Mouse (Mus musculus) cortical plate, adult 2 months (tissue): Measurements from ENCODE around the gene Cdk8. TPM values are rescaled to one million over a fixed set of nuclear protein-coding genes. Genes with fewer than 3 reads are reported as not detected.
A peak's percentile ranks its signal among the peaks of the same experiment; 100 is the strongest.

Source experiments
- H3K27ac ChIP-seq: fragments of 200-500 bp; 2 replicates; pipeline ENCODE4 v1.5.1; 2012; ENCODE audit warnings: low read length, control low read depth, inconsistent platforms; ENCODE audit not compliant: insufficient read depth
- H3K4me1 ChIP-seq: fragments of 200-500 bp; 2 replicates; pipeline ENCODE4 v1.6.1; 2011; ENCODE audit warnings: low read length; ENCODE audit not compliant: control insufficient read depth, insufficient read depth
- H3K4me3 ChIP-seq: fragments of 200-500 bp; 2 replicates; pipeline ENCODE4 v1.5.1; 2011; ENCODE audit warnings: mild to moderate bottlenecking, low read length, control low read depth; ENCODE audit not compliant: insufficient read depth
- CTCF ChIP-seq: fragments of 200-500 bp; IDR thresholded peaks from 2 replicates; pipeline ENCODE4 v1.5.1; 2011; ENCODE audit warnings: mild to moderate bottlenecking, control low read depth, low read length; ENCODE audit not compliant: insufficient read depth; ENCODE audit errors: extremely low read depth
- POLR2A ChIP-seq: fragments of 200-500 bp; IDR thresholded peaks from 2 replicates; pipeline ENCODE4 v1.6.1; 2011; ENCODE audit warnings: mild to moderate bottlenecking, low read length, control low read depth; ENCODE audit not compliant: insufficient read depth; ENCODE audit errors: extremely low read depth
- polyA plus RNA-seq: library from polyadenylated mRNA; depleted of rRNA; stranded (reverse); fragments of >200 nt; gene quantifications from 2 replicates; pipeline ENCODE4 v1.2.3, GENCODE M21; 2012

The Cdk8 gene
- polyA plus RNA-seq, 1 experiment, result 33.7 TPM

DNA sequence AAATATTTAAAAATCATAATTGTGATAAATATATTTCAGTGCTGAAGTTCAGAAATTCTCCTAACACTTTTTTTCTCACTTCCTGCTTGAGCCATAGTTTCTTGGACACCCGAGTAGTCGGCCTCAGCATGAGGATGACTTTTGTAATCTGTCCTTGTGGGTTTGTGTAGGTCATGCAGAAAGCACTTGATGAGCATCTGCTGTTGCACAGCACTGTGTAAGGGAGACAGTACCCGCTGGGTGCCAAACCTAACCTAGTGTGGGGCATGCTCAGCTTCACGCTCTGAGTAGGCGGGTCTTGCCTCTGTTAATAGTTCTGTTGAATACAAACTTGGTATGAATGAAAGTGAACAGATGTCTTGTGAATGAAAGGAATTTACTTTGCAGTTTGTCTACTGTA lies 60.5 kb downstream of the Cdk8 start:
- H3K27ac ChIP-seq, result no peak overlapping the region

DNA sequence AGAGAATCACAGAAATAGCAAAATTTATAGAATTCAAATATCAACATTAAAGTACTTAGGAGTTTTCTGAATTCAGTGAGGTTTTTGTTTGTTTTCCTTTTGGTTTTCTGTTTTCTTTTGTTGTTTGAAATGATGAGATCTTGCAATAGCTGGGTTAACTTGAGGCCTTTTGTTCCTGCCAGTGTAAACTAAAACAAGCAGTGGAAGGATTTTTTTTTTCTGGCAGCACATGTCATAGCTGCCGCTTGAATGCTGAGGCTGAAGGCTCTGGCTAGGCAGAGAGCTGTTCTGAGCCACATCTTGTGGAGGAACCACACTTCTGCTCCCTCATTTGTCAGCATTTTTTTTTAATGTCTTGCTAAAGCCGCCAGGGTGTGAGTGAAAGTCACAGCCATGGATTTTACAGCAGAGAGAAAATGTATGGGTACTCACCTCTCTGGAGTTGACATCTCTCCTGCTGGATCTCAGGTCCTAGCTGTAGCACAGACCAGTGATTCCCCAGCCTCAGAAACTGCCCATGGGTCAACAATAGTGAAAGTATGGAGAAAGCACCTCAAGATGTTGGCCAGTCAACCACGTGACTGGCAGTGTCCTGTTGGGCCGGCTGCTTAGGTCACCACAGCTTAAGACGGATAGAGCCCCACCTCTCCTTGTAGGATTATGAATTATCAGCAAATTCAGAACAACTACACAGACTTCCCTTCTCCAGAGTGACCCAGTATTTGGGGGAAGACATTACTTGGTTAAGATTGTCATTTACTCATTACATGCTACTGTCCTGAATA lies 62.1 kb downstream of the Cdk8 start:
- Histone ChIP-seq H3K4me1 (peaks cover 1% of the 10 kb centered on the region; the same call in 1 of the 2 replicates), H3K27ac (no peak overlapping the region), H3K4me3 (no peak overlapping the region)
- TF ChIP-seq CTCF (no peak), POLR2A (no peak)

More for the DNA sequence above, 60.5 kb downstream of the Cdk8 start:
- H3K4me1 ChIP-seq, result peaks cover 8% of the 10 kb centered on the region
- H3K4me3 ChIP-seq, result no peak overlapping the region
- TF ChIP-seq POLR2A, result no peak
- no peak for TF ChIP-seq CTCF

DNA sequence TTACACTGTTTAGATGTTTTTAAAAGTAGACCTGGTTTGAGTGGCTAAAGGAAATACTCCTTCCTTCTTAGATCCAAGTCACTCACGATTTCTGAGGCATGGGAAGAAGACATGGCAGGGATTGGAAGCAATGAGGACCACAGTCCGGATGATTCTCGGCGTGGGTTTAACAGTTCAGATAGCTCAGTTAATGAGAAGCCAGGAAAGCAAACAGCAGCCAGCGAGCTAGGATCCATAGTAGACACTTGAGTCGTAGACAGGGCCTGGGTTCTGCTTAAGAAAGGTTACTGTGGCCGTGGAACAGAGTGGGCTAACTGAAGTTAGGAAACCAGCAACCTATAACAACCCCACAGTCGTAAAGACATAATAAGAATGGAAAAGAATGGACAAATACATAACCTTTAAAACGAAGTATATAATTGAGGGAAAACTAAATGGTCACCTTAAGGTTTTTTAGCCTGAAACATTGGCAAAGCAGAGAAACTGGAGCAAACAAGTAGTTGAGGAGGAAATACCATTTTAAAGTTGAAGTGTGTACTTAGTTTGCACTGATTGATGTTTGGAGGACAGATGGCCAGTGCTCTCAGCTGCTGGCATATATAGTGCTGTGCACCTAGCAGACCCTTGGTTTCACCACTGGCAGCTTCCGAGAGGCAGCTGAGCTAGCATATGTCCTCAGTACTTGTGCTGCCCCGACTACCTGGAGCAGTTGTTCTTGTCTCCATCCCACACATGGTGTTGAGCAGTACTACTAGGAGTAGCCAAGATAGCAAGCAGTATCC lies 63.1 kb downstream of the Cdk8 start:
- Histone ChIP-seq H3K4me1 (no peaks in the 10 kb centered on the region), H3K4me3 (no peak overlapping the region), H3K27ac (no peak overlapping the region)
- no peak for TF ChIP-seq POLR2A
- no peak for TF ChIP-seq CTCF

DNA sequence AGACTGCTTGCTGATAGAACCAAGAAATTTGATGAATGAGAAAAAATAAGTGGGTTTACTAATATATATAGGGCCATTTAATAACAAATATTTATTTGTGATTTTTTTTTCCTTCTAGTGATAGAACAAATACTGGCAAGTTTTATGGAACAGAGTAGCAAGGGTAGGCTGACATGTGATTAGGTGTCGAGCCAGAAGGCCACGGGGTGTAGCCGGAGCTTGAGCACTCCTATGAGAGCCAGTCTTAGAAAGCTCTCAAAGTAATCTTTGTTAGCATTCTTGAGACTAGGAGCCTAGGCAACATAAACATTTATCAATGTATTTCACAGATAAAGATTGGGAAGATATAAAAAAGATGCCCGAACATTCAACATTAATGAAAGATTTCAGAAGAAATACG lies 63.8 kb downstream of the Cdk8 start:
- H3K27ac ChIP-seq, result no peak overlapping the region
- TF ChIP-seq CTCF, result no peak
- TF ChIP-seq POLR2A, result no peak
- no peaks in the 10 kb centered on the region for H3K4me1 ChIP-seq
- H3K4me3 ChIP-seq, result no peak overlapping the region

DNA sequence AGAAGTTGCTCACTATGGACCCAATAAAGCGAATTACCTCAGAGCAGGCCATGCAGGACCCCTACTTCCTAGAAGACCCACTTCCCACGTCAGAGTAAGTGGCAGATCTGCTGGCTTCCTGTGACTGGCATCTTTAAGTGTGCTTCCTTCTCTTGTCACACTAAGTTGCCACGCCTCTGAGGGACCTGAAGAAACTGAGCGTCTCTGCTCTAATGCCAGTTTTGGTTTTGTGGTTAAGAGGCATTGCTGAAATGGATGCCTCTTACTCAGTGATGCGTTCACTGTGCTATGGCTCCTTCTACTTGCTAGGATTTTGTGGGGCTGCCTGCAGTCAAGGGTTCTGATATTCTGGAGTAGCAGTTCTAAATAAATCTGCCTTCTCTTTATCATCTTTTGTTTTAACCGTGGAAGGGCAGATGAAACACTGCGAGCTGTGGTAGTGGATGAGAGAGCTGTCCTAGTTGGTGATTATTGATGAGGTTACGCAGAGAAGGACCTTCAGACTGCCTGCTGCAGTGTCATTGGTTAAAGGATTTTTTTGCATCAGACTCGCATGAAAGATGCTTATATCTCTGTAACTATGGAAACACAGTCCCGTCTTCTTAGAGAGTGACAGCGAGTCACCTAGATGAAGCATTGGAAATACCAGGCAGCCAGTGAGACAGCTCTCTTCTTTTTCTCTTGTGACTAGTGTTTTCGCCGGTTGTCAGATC lies 67.9 kb downstream of the Cdk8 start:
- no peak for TF ChIP-seq POLR2A
- no peak for TF ChIP-seq CTCF
- no peaks in the 10 kb centered on the region for H3K4me1 ChIP-seq
- H3K27ac ChIP-seq, result no peak overlapping the region
- H3K4me3 ChIP-seq, result no peak overlapping the region

DNA sequence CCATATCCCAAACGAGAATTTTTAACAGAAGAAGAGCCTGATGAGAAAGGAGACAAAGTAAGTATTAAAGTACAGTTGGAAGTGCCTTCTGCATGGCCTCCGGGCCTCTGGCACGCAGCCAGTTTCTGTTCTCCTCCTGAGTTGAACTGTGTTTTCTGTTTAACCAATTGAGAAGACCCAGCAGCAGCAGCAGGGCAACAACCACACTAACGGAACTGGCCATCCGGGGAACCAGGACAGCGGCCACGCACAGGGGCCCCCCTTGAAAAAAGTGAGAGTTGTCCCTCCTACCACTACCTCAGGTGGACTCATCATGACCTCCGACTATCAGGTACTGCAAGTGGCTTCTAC lies 68.5 kb downstream of the Cdk8 start:
- H3K27ac ChIP-seq, result no peak overlapping the region
- TF ChIP-seq CTCF, result no peak
- H3K4me3 ChIP-seq, result no peak overlapping the region

DNA sequence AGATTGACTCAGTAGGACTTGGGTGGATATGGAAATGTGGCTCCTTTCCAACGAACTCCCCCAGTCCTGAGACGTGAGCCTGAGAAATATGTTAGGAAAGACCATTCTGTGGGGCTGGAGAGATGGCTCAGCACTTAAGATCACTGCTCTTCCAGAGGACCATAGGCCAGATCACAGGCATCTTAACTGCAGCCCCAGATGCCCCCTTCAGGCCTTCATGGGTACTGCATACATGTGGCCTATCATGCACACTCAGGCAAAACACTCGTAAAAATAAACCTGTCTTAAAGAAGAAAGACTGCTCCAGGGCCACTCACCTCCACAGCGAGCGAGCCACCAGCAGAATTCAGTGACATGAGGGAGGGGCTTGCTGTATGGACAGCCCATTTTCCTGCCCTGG lies 72.4 kb downstream of the Cdk8 start:
- H3K4me1 ChIP-seq, result no peaks in the 10 kb centered on the region
- H3K27ac ChIP-seq, result no peak overlapping the region
- TF ChIP-seq POLR2A (no peak), CTCF (peak; percentile 63)
- H3K4me3 ChIP-seq, result no peak overlapping the region

More for the DNA sequence above, 68.5 kb downstream of the Cdk8 start:
- no peaks in the 10 kb centered on the region for H3K4me1 ChIP-seq

DNA sequence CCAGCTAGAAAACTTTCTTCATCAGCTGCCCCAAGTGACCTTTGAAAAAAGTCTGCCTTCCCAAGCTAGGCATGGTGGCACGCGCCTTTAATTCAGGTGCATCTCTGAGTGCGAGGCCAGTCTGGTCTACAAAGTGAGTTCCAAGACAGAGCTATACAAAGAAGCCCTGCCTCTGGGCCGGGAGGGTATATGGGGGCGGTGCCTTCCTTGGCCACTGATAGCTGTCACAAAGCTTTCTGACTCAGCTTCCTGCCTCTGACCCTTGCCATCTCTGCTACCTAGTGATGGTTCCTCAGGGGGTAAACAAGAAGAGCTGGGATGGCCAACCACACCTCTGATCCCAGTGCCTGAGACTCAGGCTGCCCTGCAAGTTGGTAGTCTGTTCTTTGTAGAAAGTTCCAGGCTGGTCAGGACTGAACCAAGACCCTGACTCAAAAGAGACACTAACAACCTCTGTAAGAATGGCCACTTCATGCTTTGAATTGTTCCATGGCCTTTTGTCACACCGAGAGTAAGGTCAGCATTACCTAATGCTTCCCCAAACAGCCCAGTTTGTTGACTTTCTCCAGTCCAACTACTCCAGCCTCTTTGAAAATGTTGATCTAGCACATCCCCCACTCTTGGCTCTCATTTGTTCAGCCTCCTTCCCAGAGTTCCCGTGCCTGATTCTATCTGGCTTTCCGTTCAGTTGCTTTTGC lies 76.2 kb downstream of the Cdk8 start:
- no peak overlapping the region for H3K27ac ChIP-seq
- TF ChIP-seq POLR2A, result no peak
- TF ChIP-seq CTCF, result no peak
- no peaks in the 10 kb centered on the region for H3K4me1 ChIP-seq

DNA sequence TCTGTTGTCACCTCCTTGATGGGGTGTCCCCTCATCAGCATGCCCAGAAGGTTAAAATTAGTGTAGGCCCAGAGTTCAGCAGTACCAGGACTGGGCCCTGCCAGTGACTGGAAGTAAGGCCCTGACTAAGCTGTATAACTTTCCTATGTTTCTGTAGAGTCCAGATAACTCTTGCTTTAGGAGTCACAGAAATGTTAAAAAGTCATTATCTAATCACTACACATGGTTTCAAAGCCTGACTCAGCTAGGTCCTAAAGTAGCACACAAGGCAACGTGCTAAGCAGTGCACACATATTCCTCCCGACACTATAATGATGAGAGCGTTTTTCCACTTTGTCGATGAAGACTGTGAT lies 76.7 kb downstream of the Cdk8 start:
- no peak overlapping the region for H3K4me3 ChIP-seq
- no peaks in the 10 kb centered on the region for H3K4me1 ChIP-seq
- no peak overlapping the region for H3K27ac ChIP-seq
- no peak for TF ChIP-seq POLR2A

More for the DNA sequence above, 76.2 kb downstream of the Cdk8 start:
- H3K4me3 ChIP-seq, result no peak overlapping the region
